Mouse (Mus musculus) erythroblast, embryonic 14.5 days (primary cell): ENCODE data around the gene Mtus2.

ENCODE experiments used
- GATA1 ChIP-seq: IDR thresholded peaks from 2 replicates; pipeline ENCODE4 v1.6.1; 2012; ENCODE audit warnings: low read length, inconsistent platforms, mixed read lengths
- TAL1 ChIP-seq: IDR thresholded peaks from 3 replicates; pipeline ENCODE4 v1.6.1; 2012; ENCODE audit warnings: low read length, inconsistent platforms, mixed read lengths

- TF ChIP-seq GATA1: no peak
- no peak for TF ChIP-seq TAL1
Observed at GRCm38 (mm10) chr5:148310790-148311189, 353.7 kb downstream of the Mtus2 start.
